Mouse (Mus musculus): ENCODE measurements around the gene Cdc42se1.

Cdc42se1 gene

DNA sequence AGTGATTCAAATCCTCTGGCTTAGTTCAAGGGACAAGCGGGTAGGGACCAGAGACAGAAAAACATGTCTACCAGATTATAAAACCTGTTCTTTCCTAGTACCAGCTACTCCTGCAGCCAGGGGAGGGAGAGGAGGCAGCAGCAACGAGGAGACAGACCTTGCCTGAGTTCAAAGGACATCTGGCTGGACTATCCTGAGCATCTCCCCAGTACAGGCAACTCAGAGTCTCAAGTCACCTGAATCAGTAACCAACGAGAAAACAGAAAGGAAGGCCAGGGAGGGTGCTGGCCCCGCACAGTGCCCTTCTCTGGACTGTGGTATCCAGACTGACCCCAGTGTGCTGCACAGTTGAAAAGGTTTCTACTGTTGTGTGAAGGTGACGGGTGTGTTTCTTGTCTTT is 28.4 kb downstream of the Cdc42se1 start:
- no peak for DNase-seq

DNA sequence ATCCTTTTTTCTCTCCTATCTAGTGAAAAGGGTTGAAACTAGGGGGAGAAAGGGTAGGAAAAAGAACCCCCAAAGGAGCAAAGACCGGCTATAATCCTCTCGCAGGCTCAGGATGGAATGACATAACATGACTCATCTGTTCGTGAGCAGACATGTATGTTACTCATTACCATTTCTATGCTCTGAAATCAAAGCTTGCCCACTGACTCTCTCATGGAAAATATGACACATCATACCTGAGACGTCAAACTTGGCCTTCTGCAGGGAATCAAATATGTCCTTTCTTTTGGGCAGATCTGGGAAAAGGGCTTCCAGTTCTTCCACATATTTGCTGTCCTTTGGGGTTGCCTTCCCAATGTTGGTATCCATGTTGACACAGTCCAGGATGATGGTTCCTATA is 33.4 kb downstream of the Cdc42se1 start:
- no peak for DNase-seq

DNA sequence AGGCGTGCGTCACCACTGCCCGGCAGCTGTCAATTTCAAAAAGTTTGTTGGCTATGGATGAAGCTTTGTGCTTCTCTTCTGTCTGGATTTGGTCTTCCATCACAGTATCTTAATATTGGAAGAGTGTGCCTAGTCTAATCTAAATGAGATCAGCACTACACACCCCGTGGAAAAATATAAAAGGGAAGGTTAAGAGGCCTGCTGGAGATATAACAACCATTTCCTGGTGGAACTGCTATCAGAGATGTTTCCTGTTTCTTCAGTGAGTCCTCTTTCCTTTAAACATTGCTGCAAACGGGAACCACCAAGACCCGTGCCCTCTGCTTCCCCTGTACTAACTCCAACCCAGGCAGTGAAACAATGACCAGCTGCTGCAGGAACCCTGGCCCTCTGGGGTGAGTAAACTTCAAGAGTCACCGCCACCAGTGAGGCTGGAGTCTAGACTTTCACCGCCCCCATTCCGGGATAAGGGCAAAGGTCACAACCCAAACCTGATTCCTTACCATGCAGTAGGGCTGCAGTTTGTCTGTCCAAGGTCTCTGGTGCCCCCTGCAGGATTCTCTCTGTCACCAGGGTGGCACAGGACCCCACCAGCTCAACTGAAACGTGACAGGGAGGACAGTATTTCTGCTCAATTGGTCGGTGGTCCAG is 34.7 kb downstream of the Cdc42se1 start:
- peak; percentile 46 for DNase-seq

DNA sequence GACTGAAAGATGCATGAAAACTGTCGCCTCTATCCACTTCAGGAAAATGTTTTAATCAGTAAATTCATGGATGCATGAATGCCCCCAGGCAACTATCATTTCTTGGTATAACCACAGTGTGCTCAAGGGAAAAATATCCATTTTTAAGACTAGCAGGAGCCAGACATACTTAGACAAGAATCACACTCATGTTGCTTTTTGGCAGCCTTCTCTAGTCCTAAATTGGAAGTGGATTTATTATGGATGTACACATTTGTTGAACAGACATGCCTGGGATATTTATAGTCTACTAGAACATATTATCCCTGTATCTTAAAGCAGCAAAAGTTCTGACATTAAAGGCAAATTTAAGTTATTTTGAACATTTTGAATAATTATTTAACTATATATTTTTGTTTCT is 36.2 kb downstream of the Cdc42se1 start:
- no peak for DNase-seq

DNA sequence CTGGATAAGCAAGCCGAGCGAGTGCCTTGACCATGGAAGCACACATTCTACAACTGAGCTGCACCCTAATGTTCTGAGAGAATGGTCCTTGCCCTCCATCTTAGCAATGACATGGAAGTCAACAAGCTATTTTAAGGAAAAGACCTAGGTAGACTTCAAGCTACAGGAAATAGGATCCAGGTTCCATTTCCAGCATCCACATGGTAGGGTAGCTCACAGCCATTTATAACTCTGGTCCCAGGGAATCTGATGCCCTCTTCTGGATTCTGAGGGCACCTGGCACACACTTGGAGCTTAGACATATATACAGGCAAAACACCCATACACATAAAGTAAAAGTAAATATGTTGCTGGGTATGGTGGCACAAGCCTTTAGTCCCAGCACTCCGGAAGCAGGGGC is 37.5 kb downstream of the Cdc42se1 start:
- DNase-seq: no peak

- no peak for DNase-seq
These were observed 39.3 kb downstream of the Cdc42se1 start for GRCm38 (mm10) chr3:95267855-95268254.

DNA sequence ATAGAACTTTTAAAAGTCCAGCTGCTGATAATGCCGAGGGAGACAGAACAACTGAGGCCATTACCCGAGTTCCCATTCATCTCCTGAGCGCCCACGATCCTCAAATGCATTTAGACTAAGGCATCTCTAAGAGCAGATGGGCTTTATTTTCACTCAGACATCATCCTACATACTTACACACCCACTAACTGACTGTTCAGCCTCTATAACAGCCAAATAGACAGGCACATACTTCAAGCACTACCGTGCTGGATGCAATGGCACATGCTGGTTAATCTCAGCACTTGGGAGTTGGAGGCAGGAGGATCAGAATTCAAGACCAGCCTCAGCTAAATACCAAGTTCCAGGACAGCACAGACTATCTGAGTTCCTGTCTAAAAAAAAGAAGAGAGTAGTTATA is 41.3 kb downstream of the Cdc42se1 start:
- DNase-seq: no peak

GRCm38 (mm10) chr3:95270766-95271364 is 42.3 kb downstream of the Cdc42se1 start:
- DNase-seq: no peak

- no peak for DNase-seq
These were observed 44.9 kb downstream of the Cdc42se1 start for GRCm38 (mm10) chr3:95273471-95273870.

DNA sequence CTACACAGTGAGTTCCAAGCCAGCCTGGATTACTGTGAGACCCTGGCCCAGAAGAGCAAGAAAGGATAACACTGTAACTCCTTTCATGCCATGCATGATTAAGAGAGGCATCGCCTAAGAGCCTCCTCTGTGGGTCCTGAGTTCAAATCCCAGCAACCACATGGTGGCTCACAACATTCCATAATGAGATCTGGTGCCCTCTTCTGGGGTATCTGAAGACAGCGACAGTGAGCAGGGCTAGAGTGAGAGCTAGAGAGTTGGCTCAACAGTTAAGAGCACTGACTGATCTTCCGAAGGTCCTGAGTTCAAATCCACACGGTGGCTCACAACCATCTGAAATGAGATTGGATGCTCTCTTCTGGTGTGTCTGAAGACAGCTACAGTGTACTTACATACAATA is 45.9 kb downstream of the Cdc42se1 start:
- DNase-seq: no peak

DNA sequence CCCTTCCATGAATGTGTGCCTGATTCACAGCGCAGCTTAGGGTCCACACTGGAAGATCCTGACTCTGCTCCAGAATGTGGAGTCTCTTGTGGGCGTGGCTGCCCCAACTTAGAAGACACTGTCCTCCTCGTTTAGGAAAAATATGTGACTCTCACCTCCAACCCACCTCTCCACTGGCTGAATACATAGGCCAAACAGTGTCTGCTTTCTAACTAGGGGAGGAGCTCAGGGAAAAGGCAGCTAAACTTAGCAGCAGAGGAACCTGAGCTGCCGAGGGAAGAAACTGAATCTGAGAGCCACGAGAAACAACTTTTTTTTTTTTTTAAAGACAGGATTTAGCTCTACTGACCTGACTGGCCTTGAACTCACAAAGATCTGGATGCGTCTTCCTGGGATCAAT is 46.6 kb downstream of the Cdc42se1 start:
- DNase-seq: no peak

DNA sequence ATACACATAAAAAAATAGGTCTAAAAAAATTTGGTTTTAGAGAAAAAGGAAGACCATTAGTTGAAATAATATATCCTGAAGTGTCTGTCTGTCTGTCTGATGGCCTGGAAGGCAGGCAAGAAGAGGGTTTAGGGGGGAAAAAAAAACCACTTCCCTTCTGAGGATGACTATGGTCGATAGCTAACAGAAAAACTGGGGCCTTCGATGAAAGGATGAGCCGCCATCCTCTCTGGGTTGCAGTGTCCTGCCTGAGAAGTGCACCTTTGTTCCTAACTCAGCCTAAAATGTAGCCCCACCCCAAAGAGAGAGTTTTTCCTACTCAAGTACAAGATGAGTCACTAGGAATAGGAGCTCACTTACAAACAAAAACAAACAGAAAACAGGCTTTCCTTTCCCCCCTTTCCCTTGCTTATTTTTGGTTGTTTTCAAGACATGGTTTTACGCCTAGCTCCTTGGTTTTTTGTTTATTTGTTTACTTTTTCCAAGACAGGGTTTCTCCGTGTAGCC is 47.9 kb downstream of the Cdc42se1 start:
- no peak for DNase-seq

DNA sequence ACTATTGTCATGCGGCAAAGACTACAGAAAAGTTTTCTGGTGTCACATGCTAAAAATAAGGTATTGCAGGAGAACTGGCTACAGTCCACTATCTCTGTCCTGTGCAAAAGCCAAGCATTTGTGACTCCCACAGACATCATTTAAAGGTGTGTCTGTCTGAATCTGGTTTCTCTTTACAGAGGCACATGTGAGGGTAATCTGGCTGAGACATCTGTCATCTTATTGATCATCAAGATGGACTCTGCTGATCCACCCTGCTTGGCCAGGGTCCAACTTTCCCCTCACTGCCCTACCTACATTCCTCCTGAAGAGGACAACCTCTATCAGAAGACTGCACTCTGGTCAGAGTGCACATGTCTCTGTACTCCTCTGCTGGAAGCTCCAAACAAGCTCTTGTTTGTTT is 48.6 kb downstream of the Cdc42se1 start:
- DNase-seq: no peak

GRCm38 (mm10) chr3:95280747-95281146 is 52.2 kb downstream of the Cdc42se1 start:
- DNase-seq: peak; percentile 9

DNA sequence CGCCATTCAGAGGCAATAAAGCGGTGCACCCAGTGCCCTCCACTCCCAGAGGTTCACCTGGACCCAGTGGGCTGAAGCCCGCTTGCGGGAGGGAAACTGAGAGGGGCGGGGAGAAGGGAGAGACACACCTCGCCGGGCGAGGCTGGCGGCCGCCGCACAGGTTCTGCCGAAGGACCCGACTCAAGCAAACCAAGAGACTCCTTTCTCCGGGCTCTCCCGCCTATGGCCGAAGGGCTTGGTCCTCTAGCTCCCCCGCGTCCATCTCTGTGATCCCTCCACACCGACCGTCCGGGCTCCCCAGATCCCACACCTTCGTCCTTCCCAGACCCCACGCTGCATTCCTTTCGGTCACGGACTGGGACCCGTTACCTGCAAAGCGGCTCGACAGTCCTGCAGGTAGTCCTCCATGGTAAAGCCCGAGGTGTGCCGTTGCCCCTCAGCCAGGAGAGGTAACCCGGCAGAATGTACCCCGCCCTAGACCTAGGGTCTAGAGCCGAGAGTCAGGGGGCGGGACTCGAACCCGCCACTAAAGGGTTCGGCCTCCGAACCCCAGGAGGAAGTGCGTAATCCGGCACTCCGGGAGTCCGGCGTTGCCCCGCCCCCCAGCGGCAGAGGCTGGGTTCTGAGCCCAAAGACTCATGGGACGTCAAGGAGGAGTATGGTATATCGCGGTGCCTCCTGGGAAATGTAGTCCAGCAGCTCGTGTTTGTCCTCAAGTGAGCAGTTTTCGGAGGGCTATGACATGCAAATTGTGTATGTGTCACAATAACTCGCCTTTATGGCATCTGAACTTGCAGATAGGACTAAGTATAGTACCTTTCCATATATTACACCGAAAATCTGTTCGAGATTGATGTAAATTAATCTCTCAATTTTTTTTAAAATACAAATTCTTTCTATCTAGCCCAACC is 52.9 kb downstream of the Cdc42se1 start, which contains the start of the genes Mindy1 and Prune1:
Gene Mindy1 (plus strand): TSS at position 130 of the 911 bp plus-strand sequence.
Gene Prune1 (minus strand): TSS at position 861 of the 911 bp plus-strand sequence.
- DNase-seq: peak; percentile 98

GRCm38 (mm10) chr3:95282381-95282864 is 53.9 kb downstream of the Cdc42se1 start:
- no peak for DNase-seq

- DNase-seq: peak; percentile 75
These were observed 54.5 kb downstream of the Cdc42se1 start for GRCm38 (mm10) chr3:95282865-95283588.

DNA sequence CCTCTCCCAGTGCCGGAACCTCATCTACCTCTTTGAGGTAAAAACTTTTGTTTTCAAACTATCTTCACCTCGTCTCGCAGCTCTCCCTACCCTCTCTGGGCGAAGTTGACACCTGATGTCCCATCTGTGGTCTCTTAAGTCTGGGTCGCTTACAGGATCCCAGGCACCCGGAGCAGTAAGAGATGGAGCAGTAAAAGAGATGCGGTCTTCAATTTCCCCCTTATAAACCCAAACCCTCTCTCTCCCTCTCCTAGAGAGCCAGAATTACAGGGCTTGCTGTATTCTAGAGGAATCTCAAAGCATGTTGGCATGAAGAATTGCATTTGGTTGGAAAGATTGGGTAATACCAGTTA is 55.0 kb downstream of the Cdc42se1 start:
- DNase-seq: no peak

- DNase-seq: no peak
These were observed 55.5 kb downstream of the Cdc42se1 start for GRCm38 (mm10) chr3:95284062-95284461.

GRCm38 (mm10) chr3:95284501-95285281 is 56.2 kb downstream of the Cdc42se1 start:
- no peak for DNase-seq

GRCm38 (mm10) chr3:95285390-95285789 is 56.9 kb downstream of the Cdc42se1 start:
- DNase-seq: no peak
